Mouse (Mus musculus) 3134 (cell line): Measurements from ENCODE around the gene Clec4g.

Source experiments
- DNase-seq: peaks from one replicate; pipeline ENCODE4 v3.0.0-alpha.2; 2011; ENCODE audit warnings: low spot score; ENCODE audit not compliant: insufficient read length; ENCODE audit errors: extremely low read depth

The Clec4g gene

GRCm38 (mm10) chr8:3720551-3720950 is at the start of gene Clec4g:
Gene Clec4g, minus strand, starts transcription at chr8:3720651.
- no peak for DNase-seq

- DNase-seq, result peak; percentile 52
Measured at GRCm38 (mm10) chr8:3768641-3769040, 48.2 kb upstream of the Clec4g start.

GRCm38 (mm10) chr8:3754261-3754850 is 33.9 kb upstream of the Clec4g start:
- DNase-seq, result peak; percentile 83

GRCm38 (mm10) chr8:3748761-3749160 is 28.3 kb upstream of the Clec4g start, which contains the start of gene Cd209a:
Gene Cd209a, minus strand, starts transcription at chr8:3748984.
- no peak for DNase-seq

GRCm38 (mm10) chr8:3736947-3737346 is 16.5 kb upstream of the Clec4g start:
- DNase-seq, result no peak

DNA sequence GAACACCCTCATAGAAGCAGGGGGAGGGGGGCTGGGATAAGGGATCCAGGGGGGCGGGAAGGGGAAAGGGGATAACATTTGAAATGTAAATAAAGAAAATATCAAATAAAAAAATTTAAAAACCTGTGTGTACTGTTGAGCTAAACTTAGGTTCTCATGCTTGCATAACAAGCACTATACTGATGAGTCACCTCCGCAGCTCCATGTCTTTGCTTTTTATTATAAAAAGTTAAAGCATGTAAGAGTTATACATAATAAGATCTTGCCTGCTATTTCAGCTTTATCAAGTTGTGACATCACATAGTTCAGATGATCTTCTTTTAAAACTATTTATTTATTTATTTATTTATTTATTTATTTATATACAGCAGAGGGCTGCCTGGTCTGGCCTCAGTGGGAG is 15.1 kb upstream of the Clec4g start:
- no peak for DNase-seq

DNA sequence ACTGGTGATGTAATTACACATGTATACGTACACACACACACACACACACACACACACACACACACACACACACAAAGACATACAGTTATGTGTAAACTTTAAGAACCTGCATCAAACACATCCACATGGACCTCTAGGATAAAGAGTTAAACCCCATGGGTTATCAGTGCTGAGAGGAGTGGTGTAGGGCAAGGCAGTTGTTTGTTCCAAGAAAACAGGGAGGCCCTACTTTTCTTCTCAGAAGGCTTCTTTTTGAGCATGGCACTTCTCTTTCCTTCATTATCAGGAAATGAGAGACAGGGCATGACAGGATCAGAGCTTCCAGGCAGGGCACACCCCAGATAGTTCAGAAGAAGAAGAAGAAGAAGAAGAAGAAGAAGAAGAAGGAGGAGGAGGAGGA is 13.6 kb upstream of the Clec4g start:
- DNase-seq, result no peak

DNA sequence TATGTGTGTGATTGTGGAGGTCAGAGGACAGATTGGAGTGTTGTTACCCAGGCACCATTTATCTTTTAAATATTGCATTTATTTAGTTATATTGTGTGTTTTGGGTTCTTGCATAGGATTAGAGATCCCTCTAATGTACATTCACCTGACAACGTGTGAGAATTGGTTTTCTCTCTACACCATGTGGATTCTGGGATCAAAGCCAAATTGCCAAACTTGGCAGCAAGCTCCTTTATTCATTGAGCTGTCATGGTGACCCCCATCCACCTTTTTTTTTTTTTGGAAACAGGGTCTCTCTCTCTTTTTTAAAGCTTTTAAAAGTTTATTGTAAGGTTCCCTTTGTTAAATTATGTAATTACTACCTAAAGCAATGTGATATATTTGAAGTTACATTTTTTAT is 590 bp upstream of the Clec4g start:
- DNase-seq, result no peak

DNA sequence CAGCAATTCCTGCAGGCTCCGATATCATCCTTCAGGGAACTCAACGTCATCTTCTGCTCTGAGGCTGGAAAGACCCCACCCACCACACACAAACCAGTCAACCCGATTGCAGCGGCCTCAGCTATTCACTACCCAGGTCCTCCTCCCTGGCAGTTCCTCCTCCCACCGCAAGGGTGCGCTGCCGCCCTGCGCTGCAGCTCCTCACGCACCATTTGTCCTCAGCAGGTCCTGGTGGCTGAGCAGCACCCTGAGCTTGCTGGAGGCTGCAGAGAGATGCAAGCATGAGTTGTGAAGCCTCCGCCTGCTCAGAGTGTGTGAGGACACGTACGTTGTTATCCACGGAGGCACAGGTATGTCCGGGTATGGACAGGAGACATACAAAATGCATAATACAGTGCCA is 1.9 kb downstream of the Clec4g start:
- DNase-seq, result peak; percentile 72

DNA sequence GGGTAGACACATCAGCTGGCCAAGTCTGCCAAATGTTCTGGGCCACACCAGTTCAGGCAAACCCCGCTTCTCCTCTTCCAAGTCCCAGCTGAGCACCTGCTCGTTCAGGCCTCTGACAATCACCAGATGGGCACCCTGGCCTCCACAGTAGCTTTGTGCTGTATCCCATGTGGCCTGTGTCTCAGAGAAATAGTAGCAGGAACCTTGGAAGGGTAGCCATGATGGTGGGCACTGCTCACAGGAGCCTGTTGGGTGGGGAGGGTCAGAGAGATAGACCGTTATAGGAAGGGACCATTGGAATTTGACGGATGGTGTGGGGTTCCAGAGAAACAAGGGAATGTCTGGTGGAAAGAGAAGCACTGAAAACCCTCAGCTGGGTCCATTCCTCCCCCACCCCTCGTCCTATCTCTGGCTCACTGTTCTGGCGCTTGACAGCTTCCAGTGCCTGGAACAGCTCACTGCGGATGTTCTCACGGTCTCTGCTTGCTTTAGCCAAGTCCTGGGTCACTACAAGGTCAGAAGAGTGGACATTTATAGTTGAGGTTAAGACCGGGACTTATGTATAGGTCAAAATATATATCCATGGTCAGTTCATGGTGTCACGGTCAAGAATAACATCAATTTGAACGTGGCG is 3.0 kb downstream of the Clec4g start:
- DNase-seq, result no peak

DNA sequence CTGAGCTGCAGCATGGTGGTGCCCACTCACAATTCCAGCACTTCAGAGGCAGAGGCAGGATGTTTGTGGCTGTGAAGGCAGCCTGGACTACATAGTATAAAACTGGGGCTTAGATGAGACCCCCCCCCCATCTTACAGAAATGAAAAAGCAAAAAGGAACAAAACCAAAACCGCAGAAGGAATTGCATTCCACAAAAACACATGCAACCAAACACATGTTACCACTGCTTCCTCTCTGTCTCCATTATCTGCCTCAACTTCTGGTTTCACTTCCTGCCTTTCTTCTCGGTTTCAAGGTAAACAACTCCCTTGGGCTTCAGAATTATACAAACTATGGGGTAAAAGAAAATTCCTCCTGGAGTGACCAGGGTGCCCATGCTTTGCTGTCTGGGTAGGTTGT is 8.8 kb downstream of the Clec4g start:
- DNase-seq, result no peak

DNA sequence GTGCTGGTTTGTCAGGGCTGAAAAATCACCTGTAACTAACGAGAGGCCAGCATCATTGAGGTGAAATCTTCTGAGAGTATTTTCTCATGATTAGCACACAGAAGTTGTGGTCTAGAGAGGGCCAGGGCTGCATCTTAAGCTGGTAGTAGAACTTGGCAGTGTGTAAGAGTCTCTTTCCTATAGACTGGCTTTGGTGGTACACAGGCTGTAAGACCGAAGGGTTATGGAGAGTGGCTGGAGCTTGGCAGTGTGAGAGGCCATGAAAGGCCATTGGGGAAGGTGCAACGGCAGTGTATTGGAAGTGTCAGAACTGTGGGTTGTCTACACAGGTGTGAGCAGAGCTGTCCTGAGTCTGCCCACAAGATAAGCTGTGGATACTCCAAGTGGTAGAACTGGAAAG is 10.1 kb downstream of the Clec4g start:
- DNase-seq, result no peak

DNA sequence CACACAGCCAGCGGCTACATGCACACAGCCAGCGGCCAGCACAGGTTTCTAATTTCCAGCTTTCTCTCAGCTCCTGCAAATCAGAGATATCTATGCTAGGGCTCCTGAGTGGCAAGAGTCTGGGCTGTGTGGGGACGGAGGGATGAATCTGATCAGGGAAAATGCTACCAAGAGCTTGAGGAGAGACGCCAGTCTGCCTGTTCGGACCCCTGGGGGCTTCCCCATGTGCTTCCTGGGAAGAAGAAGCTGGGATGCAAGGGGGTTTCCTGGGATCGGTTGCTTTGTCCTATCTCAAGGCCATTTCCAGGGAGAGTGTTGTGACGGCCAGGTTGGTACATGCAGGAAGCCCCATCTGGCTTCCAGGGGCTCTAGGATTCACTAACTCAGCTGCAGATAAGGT is 12.8 kb downstream of the Clec4g start:
- no peak for DNase-seq

DNA sequence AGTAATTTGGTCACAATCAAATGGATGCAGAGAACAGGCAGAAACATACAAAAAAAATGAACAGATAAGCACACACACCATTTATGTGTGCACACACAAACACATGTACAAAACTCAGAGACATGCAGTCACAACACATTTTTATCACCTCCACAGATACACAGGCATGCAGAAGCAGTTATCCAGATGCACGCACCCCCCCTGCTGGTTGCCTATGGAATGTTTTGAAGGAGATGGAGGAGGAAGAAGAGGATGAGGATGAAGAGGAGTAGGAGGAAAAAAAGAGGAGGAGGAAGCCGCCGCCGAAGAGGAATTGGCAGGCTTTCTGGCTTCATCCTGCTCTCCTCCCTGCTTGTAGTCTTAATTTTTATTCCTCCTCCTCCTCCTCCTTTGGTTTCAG is 14.7 kb downstream of the Clec4g start:
- no peak for DNase-seq

DNA sequence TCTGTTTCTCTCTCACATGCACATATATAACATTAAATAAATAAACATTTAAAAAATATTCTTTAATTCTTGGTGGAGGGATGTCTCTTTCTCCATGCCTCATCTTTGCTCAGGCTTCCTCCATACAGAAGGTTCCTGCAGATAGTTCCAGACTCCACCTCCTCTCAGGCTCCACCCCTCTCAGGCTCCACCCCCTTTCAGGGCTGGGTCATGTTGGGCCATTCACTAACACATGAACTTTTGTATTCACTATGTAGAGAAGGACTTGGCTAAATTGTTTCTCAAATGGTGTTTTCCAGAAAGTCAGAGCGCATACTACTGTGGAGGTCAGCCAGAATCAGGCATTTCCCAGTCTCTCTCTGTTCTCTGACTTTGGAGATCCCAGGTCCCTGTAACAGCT is 19.0 kb downstream of the Clec4g start:
- DNase-seq, result no peak

GRCm38 (mm10) chr8:3694121-3694520 is 26.3 kb downstream of the Clec4g start, which contains the start of gene Fcer2a:
Gene Fcer2a, minus strand, starts transcription at chr8:3694175.
- no peak for DNase-seq

GRCm38 (mm10) chr8:3690774-3691173 is 29.7 kb downstream of the Clec4g start:
- no peak for DNase-seq

GRCm38 (mm10) chr8:3687537-3687936 is 32.9 kb downstream of the Clec4g start:
- DNase-seq, result no peak

DNA sequence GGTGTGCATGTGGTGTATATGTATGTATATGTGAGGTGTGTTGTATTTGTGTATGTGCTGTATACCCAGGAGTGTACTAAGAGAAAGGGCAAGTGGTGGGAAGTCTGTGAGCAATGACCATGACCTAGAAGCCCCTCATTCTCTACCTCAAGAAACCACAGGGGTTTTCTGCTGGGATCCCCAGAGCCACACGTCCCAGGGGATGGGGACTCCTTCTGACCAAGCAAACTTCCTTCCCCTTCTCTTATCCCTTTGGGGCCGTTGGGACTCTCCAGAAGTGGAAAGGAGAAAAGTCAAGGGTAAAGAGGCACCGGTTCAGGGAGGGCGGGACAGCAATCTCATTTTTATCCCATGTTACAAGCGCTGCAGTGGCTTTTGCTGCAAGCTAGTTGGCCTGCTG is 35.0 kb downstream of the Clec4g start:
- DNase-seq, result no peak

DNA sequence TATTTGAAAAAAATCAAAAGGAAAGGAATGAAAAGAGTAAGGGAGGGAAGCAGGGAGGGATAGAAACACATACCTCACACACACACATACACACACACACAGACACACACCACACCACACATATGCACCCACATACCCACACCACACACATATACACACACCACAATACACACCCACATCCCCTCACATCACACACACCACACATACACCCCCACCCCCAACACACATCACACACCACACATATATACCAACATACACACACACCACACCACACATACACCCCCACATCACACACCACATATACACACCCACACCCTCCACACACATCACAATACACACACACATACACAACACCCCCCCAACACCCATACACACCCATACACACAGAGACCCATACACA is 35.9 kb downstream of the Clec4g start:
- DNase-seq, result no peak

GRCm38 (mm10) chr8:3683408-3684176 is 36.9 kb downstream of the Clec4g start:
- DNase-seq, result peak; percentile 37

DNA sequence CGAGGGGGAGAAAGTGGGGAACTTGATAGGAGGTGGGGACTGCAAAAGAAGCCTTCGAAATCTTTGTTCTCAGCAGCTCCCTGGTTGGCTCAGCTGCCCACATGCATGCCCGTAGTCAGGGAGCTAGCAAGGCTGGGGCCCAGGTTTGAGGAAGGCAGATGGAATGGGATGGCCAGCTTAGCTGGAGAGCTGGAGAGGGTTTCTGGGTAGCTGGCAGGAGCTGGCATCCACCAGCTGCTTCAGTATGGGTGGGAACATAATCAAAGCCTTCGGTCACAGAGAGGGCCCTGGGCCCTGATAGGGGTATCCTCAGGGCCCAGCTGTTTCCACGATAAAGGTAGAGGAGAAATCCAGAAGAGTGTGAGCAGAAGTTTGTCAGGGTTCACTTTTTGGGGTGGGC is 38.0 kb downstream of the Clec4g start:
- DNase-seq, result no peak
